Mouse (Mus musculus) myocyte (in vitro differentiated cells): ENCODE data around the gene Il17c.

Source experiments
- E2F4 ChIP-seq: IDR thresholded peaks from one replicate; pipeline ENCODE4 v1.6.1; 2011; ENCODE audit warnings: mild to moderate bottlenecking, control low read depth, moderate library complexity; ENCODE audit not compliant: insufficient read depth
- MAX ChIP-seq: IDR thresholded peaks from one replicate; pipeline ENCODE4 v1.6.1; 2011; ENCODE audit warnings: low read depth, mild to moderate bottlenecking, control low read depth
- MYOD1 ChIP-seq, 3 experiments: IDR thresholded peaks; one replicate each; pipeline ENCODE4 v1.6.1; 2011; ENCODE audit warnings: control low read depth in 2 of 3, low read depth in 2 of 3, mild to moderate bottlenecking in 2 of 3, moderate library complexity in 1 of 3; ENCODE audit not compliant: insufficient read length in 2 of 3, control insufficient read depth in 1 of 3
- MYOG ChIP-seq, 3 experiments: IDR thresholded peaks; one replicate each; pipeline ENCODE4 v1.6.1; 2011; ENCODE audit warnings: control low read depth in 2 of 3, low read depth in 2 of 3, mild to moderate bottlenecking in 2 of 3; ENCODE audit not compliant: insufficient read length in 2 of 3, control insufficient read depth in 1 of 3, insufficient read depth in 1 of 3
- POLR2A ChIP-seq: IDR thresholded peaks from one replicate; pipeline ENCODE4 v1.6.1; 2011; ENCODE audit warnings: low read depth, mild to moderate bottlenecking, control low read depth, moderate library complexity; ENCODE audit not compliant: insufficient read length
- POLR2AphosphoS2 ChIP-seq: IDR thresholded peaks from one replicate; pipeline ENCODE4 v1.6.1; 2011; ENCODE audit warnings: low read depth, control low read depth; ENCODE audit not compliant: insufficient read length
- SRF ChIP-seq: IDR thresholded peaks from one replicate; pipeline ENCODE4 v1.6.1; 2011; ENCODE audit warnings: low read depth; ENCODE audit not compliant: control insufficient read depth, insufficient read length
- TCF12 ChIP-seq: IDR thresholded peaks from one replicate; pipeline ENCODE4 v1.6.1; 2011; ENCODE audit warnings: mild to moderate bottlenecking, control low read depth; ENCODE audit not compliant: poor library complexity, insufficient read depth, severe bottlenecking
- TCF3 ChIP-seq: IDR thresholded peaks from one replicate; pipeline ENCODE4 v1.6.1; 2011; ENCODE audit warnings: low read depth, control low read depth; ENCODE audit not compliant: insufficient read length
- USF1 ChIP-seq: IDR thresholded peaks from one replicate; pipeline ENCODE4 v1.6.1; 2011; ENCODE audit warnings: low read depth, mild to moderate bottlenecking, control low read depth, moderate library complexity

DNA sequence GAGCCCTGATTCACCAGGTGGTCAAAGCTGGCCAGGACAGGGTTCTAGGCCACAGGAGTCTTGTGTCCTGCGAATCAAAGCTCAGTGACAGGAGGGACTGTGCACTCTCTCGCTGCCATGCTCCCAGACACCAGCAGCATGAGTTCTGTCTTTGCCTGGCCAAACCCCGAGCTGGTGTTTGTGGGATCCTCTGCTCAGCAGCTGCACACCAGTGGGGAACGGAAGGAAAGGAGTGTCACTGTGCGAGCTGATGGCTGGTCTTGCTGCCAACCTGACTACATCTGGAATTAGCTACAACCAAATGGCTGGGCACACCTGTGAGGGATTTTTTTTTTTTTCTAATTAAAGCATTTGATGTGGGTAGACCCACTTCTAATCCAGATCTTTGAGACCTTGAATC lies 48.9 kb downstream of the Il17c start:
- TF ChIP-seq MYOD1 (IDR thresholded peaks at IDR 0.05; ENCODE audit: control insufficient read depth in 1 of 3, insufficient read length in 2 of 3, low read depth in 2 of 3), result no peak
- no peak for TF ChIP-seq POLR2A
- TF ChIP-seq POLR2AphosphoS2, result no peak
- no peak for TF ChIP-seq E2F4
- TF ChIP-seq MAX, result no peak
- no peak for TF ChIP-seq TCF12
- TF ChIP-seq SRF, result no peak
- TF ChIP-seq TCF3, result no peak
- no peak for TF ChIP-seq MYOG (IDR thresholded peaks at IDR 0.05; ENCODE audit: control insufficient read depth in 1 of 3, insufficient read depth in 1 of 3, insufficient read length in 2 of 3, low read depth in 2 of 3)
- TF ChIP-seq USF1, result no peak
